Mouse (Mus musculus) left cerebral cortex, postnatal 10 days (tissue): ENCODE measurements around the gene Lpgat1. TPM values are rescaled to one million over a fixed set of nuclear protein-coding genes. Genes with fewer than 3 reads are reported as not detected.

Experiments
- DNase-seq, 2 experiments: peaks; one replicate each; pipeline ENCODE4 v3.0.0; 2021 to 2022; ENCODE audit warnings: low spot score in 2 of 2, mixed read lengths in 1 of 2; ENCODE audit errors: extremely low spot score in 1 of 2
- intact Hi-C: fragments of 180-260 bp; cut with DNase I; formaldehyde crosslinking; loops from one replicate; pipeline ENCODE4 v1.15.1; 2025
- total RNA-seq, 2 experiments: library from RNA; stranded (reverse); gene quantifications; 2 replicates each; pipeline ENCODE4 v1.2.3; 2021

Lpgat1 gene
- total RNA-seq, 2 experiments from 2014 or later = 125 to 127 TPM

- no peak for DNase-seq
- intact Hi-C loops = loop anchor here (5.0 kb wide), 3 partner anchors 93 to 147 kb away; partner anchors contain the start of genes Dtl and Ints7
Observed at GRCm38 (mm10) chr1:191724385-191725061, 6.9 kb downstream of the Lpgat1 start.

- intact Hi-C loops = no loop called here
- no peak for DNase-seq
Observed at GRCm38 (mm10) chr1:191732623-191733022, 15.0 kb downstream of the Lpgat1 start.

GRCm38 (mm10) chr1:191733822-191734221 is 16.2 kb downstream of the Lpgat1 start:
- intact Hi-C loops = no loop called here

GRCm38 (mm10) chr1:191736425-191736824 is 18.8 kb downstream of the Lpgat1 start:
- DNase-seq = no peak
- intact Hi-C loops = no loop called here

More at GRCm38 (mm10) chr1:191733822-191734221, 16.2 kb downstream of the Lpgat1 start:
- no peak for DNase-seq

GRCm38 (mm10) chr1:191737871-191738270 is 20.2 kb downstream of the Lpgat1 start:
- intact Hi-C loops = no loop called here
- no peak for DNase-seq

- no peak for DNase-seq
- intact Hi-C loops = no loop called here
Observed at GRCm38 (mm10) chr1:191738726-191739125, 21.1 kb downstream of the Lpgat1 start.

GRCm38 (mm10) chr1:191740587-191741361 is 23.1 kb downstream of the Lpgat1 start:
- intact Hi-C loops = no loop called here
- no peak for DNase-seq

- intact Hi-C loops = no loop called here
Observed at GRCm38 (mm10) chr1:191741635-191742034, 24.0 kb downstream of the Lpgat1 start.

GRCm38 (mm10) chr1:191748431-191748830 is 30.8 kb downstream of the Lpgat1 start:
- DNase-seq = no peak
- intact Hi-C loops = no loop called here

More at GRCm38 (mm10) chr1:191741635-191742034, 24.0 kb downstream of the Lpgat1 start:
- no peak for DNase-seq

GRCm38 (mm10) chr1:191756520-191757199 is 39.0 kb downstream of the Lpgat1 start:
- intact Hi-C loops = no loop called here
- DNase-seq = no peak

GRCm38 (mm10) chr1:191774106-191774505 is 56.5 kb downstream of the Lpgat1 start:
- intact Hi-C loops = no loop called here
- DNase-seq = no peak

- intact Hi-C loops = no loop called here
- no peak for DNase-seq
Observed at GRCm38 (mm10) chr1:191775116-191775515, 57.5 kb downstream of the Lpgat1 start.

GRCm38 (mm10) chr1:191777521-191777920 is 59.9 kb downstream of the Lpgat1 start:
- intact Hi-C loops = no loop called here

GRCm38 (mm10) chr1:191780470-191780869 is 62.8 kb downstream of the Lpgat1 start:
- intact Hi-C loops = no loop called here

More at GRCm38 (mm10) chr1:191777521-191777920, 59.9 kb downstream of the Lpgat1 start:
- no peak for DNase-seq

GRCm38 (mm10) chr1:191785108-191785507 is 67.5 kb downstream of the Lpgat1 start:
- no peak for DNase-seq
- intact Hi-C loops = no loop called here

More at GRCm38 (mm10) chr1:191780470-191780869, 62.8 kb downstream of the Lpgat1 start:
- DNase-seq = no peak

GRCm38 (mm10) chr1:191786255-191786654 is 68.6 kb downstream of the Lpgat1 start:
- intact Hi-C loops = no loop called here
- DNase-seq = no peak

GRCm38 (mm10) chr1:191787379-191787778 is 69.7 kb downstream of the Lpgat1 start:
- no peak for DNase-seq
- intact Hi-C loops = no loop called here

GRCm38 (mm10) chr1:191792991-191793390 is 75.4 kb downstream of the Lpgat1 start:
- intact Hi-C loops = no loop called here
- no peak for DNase-seq

- no peak for DNase-seq
- intact Hi-C loops = no loop called here
Observed at GRCm38 (mm10) chr1:191793888-191794532, 76.4 kb downstream of the Lpgat1 start.
